Mouse (Mus musculus) testis, postnatal 10 days (tissue): ENCODE measurements around the gene Mak.

ENCODE experiments used
- DNase-seq: peaks from one replicate; pipeline ENCODE4 v3.0.0; 2021; ENCODE audit warnings: low spot score

Mak gene

GRCm38 (mm10) chr13:41079421-41079780, at the start of gene Mak:
TSS of gene Mak (minus strand) at chr13:41079706.
- DNase-seq, result peak; percentile 77

GRCm38 (mm10) chr13:41129061-41129460, 49.6 kb upstream of the Mak start:
- DNase-seq, result no peak

- DNase-seq, result no peak
These were observed 48.8 kb upstream of the Mak start for GRCm38 (mm10) chr13:41128326-41128725.

GRCm38 (mm10) chr13:41123666-41124225, 44.2 kb upstream of the Mak start:
- no peak for DNase-seq

GRCm38 (mm10) chr13:41119152-41119945, 39.8 kb upstream of the Mak start:
- DNase-seq, result no peak

GRCm38 (mm10) chr13:41113940-41114339, 34.4 kb upstream of the Mak start, which contains the start of gene Sycp2l:
TSS of gene Sycp2l (plus strand) at chr13:41114307.
- DNase-seq, result no peak

GRCm38 (mm10) chr13:41110935-41111334, 31.4 kb upstream of the Mak start, which contains the start of gene Gcm2:
TSS of gene Gcm2 (minus strand) at chr13:41111035.
- DNase-seq, result no peak

- DNase-seq, result no peak
These were observed 26.0 kb upstream of the Mak start for GRCm38 (mm10) chr13:41105541-41105940.

- no peak for DNase-seq
These were observed 24.5 kb upstream of the Mak start for GRCm38 (mm10) chr13:41103841-41104525.

- no peak for DNase-seq
These were observed 20.5 kb upstream of the Mak start for GRCm38 (mm10) chr13:41100031-41100430.

GRCm38 (mm10) chr13:41098325-41098724, 18.8 kb upstream of the Mak start:
- DNase-seq, result no peak

- no peak for DNase-seq
These were observed 18.0 kb upstream of the Mak start for GRCm38 (mm10) chr13:41097324-41098058.

GRCm38 (mm10) chr13:41094160-41094559, 14.7 kb upstream of the Mak start:
- no peak for DNase-seq

GRCm38 (mm10) chr13:41091271-41091670, 11.8 kb upstream of the Mak start:
- DNase-seq, result no peak

GRCm38 (mm10) chr13:41088746-41089145, 9.2 kb upstream of the Mak start:
- no peak for DNase-seq

- DNase-seq, result no peak
These were observed 5.6 kb upstream of the Mak start for GRCm38 (mm10) chr13:41085140-41085539.

GRCm38 (mm10) chr13:41084521-41084920, 5.0 kb upstream of the Mak start:
- DNase-seq, result no peak

- DNase-seq, result no peak
These were observed 1.2 kb upstream of the Mak start for GRCm38 (mm10) chr13:41080700-41081099.

GRCm38 (mm10) chr13:41079859-41080258, 353 bp upstream of the Mak start:
- DNase-seq, result no peak

GRCm38 (mm10) chr13:41078690-41079420, 651 bp downstream of the Mak start:
- no peak for DNase-seq

- no peak for DNase-seq
These were observed 1.6 kb downstream of the Mak start for GRCm38 (mm10) chr13:41077921-41078320.

GRCm38 (mm10) chr13:41073819-41074218, 5.7 kb downstream of the Mak start:
- no peak for DNase-seq
